Mouse (Mus musculus): ENCODE results near the gene Cenpm. TPM values are rescaled to one million over a fixed set of nuclear protein-coding genes. Genes with fewer than 3 reads are reported as not detected.

The Cenpm gene
- total and polyA plus RNA-seq, 3 experiments, result 13.7 to 103 (median 70.7) TPM

- Histone ChIP-seq H3K4me1 (ENCODE audit: insufficient read depth, low read depth, low read length) (no peaks in the 10 kb centered on the region), H3K27me3 (ENCODE audit: insufficient read depth, low read length) (peaks cover 21% of the 10 kb centered on the region), H3K4me3 (ENCODE audit: low read depth, low read length) (no peak overlapping the region), H3K36me3 (replicated peaks) (peaks cover 72% of the 10 kb centered on the region), H3K9me3 (replicated peaks) (peaks cover 26% of the 10 kb centered on the region)
- ATAC-seq (ENCODE audit: extremely low read depth, insufficient number of reproducible peaks, low FRiP score, poor library complexity, severe bottlenecking) (no peak), DNase-seq (ENCODE audit: low spot score) (no peak)
- TF ChIP-seq GATA1 (IDR thresholded peaks at IDR 0.05; ENCODE audit: borderline replicate concordance, low read length), result no peak
- TF ChIP-seq GATA2 (IDR thresholded peaks at IDR 0.05; ENCODE audit: borderline replicate concordance, low read depth, low read length), result no peak
- TF ChIP-seq TAL1 (conservative IDR thresholded peaks at IDR 0.05; ENCODE audit: low read depth, low read length), result no peak
- no peak for TF ChIP-seq CTCF (IDR thresholded peaks at IDR 0.05; ENCODE audit: low read depth, low read length)
- no peak for TF ChIP-seq POLR2AphosphoS5 (IDR thresholded peaks at IDR 0.05; ENCODE audit: insufficient replicate concordance, low read depth, low read length)
Observed at GRCm38 (mm10) chr15:82207504-82208219, 36.9 kb downstream of the Cenpm start.

- no peaks in the 10 kb centered on the region for H3K4me1 ChIP-seq (ENCODE audit: insufficient read depth, low read depth, low read length)
- no peak for ATAC-seq (ENCODE audit: extremely low read depth, insufficient number of reproducible peaks, low FRiP score, poor library complexity, severe bottlenecking)
- DNase-seq (ENCODE audit: low spot score), result no peak
- no peak overlapping the region for H3K4me3 ChIP-seq (ENCODE audit: low read depth, low read length)
- no peak for TF ChIP-seq POLR2AphosphoS5 (IDR thresholded peaks at IDR 0.05; ENCODE audit: insufficient replicate concordance, low read depth, low read length)
- TF ChIP-seq GATA1 (IDR thresholded peaks at IDR 0.05; ENCODE audit: borderline replicate concordance, low read length), result no peak
- no peak for TF ChIP-seq GATA2 (IDR thresholded peaks at IDR 0.05; ENCODE audit: borderline replicate concordance, low read depth, low read length)
- TF ChIP-seq CTCF (IDR thresholded peaks at IDR 0.05; ENCODE audit: low read depth, low read length), result no peak
- no peak for TF ChIP-seq TAL1 (conservative IDR thresholded peaks at IDR 0.05; ENCODE audit: low read depth, low read length)
- H3K9me3 ChIP-seq (replicated peaks), result peaks cover 20% of the 10 kb centered on the region
- H3K27me3 ChIP-seq (ENCODE audit: insufficient read depth, low read length), result peaks cover 16% of the 10 kb centered on the region
- H3K36me3 ChIP-seq (replicated peaks), result peaks cover 77% of the 10 kb centered on the region
Observed at GRCm38 (mm10) chr15:82207105-82207459, 37.5 kb downstream of the Cenpm start.

- ATAC-seq (ENCODE audit: extremely low read depth, insufficient number of reproducible peaks, low FRiP score, poor library complexity, severe bottlenecking), result no peak
- TF ChIP-seq TAL1 (conservative IDR thresholded peaks at IDR 0.05; ENCODE audit: low read depth, low read length) (no peak), POLR2AphosphoS5 (IDR thresholded peaks at IDR 0.05; ENCODE audit: insufficient replicate concordance, low read depth, low read length) (no peak), GATA2 (IDR thresholded peaks at IDR 0.05; ENCODE audit: borderline replicate concordance, low read depth, low read length) (no peak), CTCF (IDR thresholded peaks at IDR 0.05; ENCODE audit: low read depth, low read length) (no peak), GATA1 (IDR thresholded peaks at IDR 0.05; ENCODE audit: borderline replicate concordance, low read length) (no peak)
- H3K36me3 ChIP-seq (replicated peaks), result peaks cover 83% of the 10 kb centered on the region
- H3K4me1 ChIP-seq (ENCODE audit: insufficient read depth, low read depth, low read length), result no peaks in the 10 kb centered on the region
- H3K27me3 ChIP-seq (ENCODE audit: insufficient read depth, low read length), result peaks cover 10% of the 10 kb centered on the region
- H3K4me3 ChIP-seq (ENCODE audit: low read depth, low read length), result no peak overlapping the region
- DNase-seq (ENCODE audit: low spot score), result no peak
- peaks cover 15% of the 10 kb centered on the region for H3K9me3 ChIP-seq (replicated peaks)
Observed at GRCm38 (mm10) chr15:82206365-82207104, 38.0 kb downstream of the Cenpm start.

- Histone ChIP-seq H3K27me3 (ENCODE audit: insufficient read depth, low read length) (no peaks in the 10 kb centered on the region; the same call in 1 of the 2 replicates), H3K4me3 (ENCODE audit: low read depth, low read length) (no peak overlapping the region), H3K9me3 (replicated peaks) (peaks cover 12% of the 10 kb centered on the region), H3K36me3 (replicated peaks) (peaks cover 94% of the 10 kb centered on the region), H3K4me1 (ENCODE audit: insufficient read depth, low read depth, low read length) (no peaks in the 10 kb centered on the region)
- TF ChIP-seq CTCF (IDR thresholded peaks at IDR 0.05; ENCODE audit: low read depth, low read length) (no peak), TAL1 (conservative IDR thresholded peaks at IDR 0.05; ENCODE audit: low read depth, low read length) (no peak), GATA1 (IDR thresholded peaks at IDR 0.05; ENCODE audit: borderline replicate concordance, low read length) (no peak), GATA2 (IDR thresholded peaks at IDR 0.05; ENCODE audit: borderline replicate concordance, low read depth, low read length) (no peak)
- no peak for ATAC-seq (ENCODE audit: extremely low read depth, insufficient number of reproducible peaks, low FRiP score, poor library complexity, severe bottlenecking)
- DNase-seq (ENCODE audit: low spot score), result no peak
Observed at GRCm38 (mm10) chr15:82204680-82205371, 39.7 kb downstream of the Cenpm start.

- peaks cover 98% of the 10 kb centered on the region for H3K36me3 ChIP-seq (replicated peaks)
- 0 out of 2 replicates have a peak, but pooled peaks cover under 1% of the 10 kb centered on the region for H3K4me1 ChIP-seq (ENCODE audit: insufficient read depth, low read depth, low read length)
- peaks cover 12% of the 10 kb centered on the region for H3K9me3 ChIP-seq (replicated peaks)
- no peak for DNase-seq (ENCODE audit: low spot score)
- no peak for TF ChIP-seq POLR2AphosphoS5 (IDR thresholded peaks at IDR 0.05; ENCODE audit: insufficient replicate concordance, low read depth, low read length)
- no peak for TF ChIP-seq CTCF (IDR thresholded peaks at IDR 0.05; ENCODE audit: low read depth, low read length)
- TF ChIP-seq TAL1 (conservative IDR thresholded peaks at IDR 0.05; ENCODE audit: low read depth, low read length), result no peak
- TF ChIP-seq GATA1 (IDR thresholded peaks at IDR 0.05; ENCODE audit: borderline replicate concordance, low read length), result no peak
- TF ChIP-seq GATA2 (IDR thresholded peaks at IDR 0.05; ENCODE audit: borderline replicate concordance, low read depth, low read length), result no peak
- H3K27me3 ChIP-seq (ENCODE audit: insufficient read depth, low read length), result no peaks in the 10 kb centered on the region
- no peak for ATAC-seq (ENCODE audit: extremely low read depth, insufficient number of reproducible peaks, low FRiP score, poor library complexity, severe bottlenecking)
- no peak overlapping the region for H3K4me3 ChIP-seq (ENCODE audit: low read depth, low read length)
Observed at GRCm38 (mm10) chr15:82203611-82204351, 40.8 kb downstream of the Cenpm start.

All from G1E (cell line).